Mouse (Mus musculus) gastrocnemius, adult 8-10 months (tissue): ENCODE measurements around the gene Zfp354a. TPM values are rescaled to one million over a fixed set of nuclear protein-coding genes. Genes with fewer than 3 reads are reported as not detected.

Source experiments
- total RNA-seq, 4 experiments: library from RNA; stranded (reverse); gene quantifications; 2 replicates each; pipeline ENCODE4 v1.2.4; 2022

The Zfp354a gene
- total RNA-seq, 4 experiments from 2014 or later = 3.3 to 4.7 (median 3.5) TPM

Other genes with a start within 250 kb of the Zfp354a start
- 1 to 10 TPM; 3.1 to 4.4 (median 3.6) TPM for gene Zfp354c, start 231.5 kb upstream of the Zfp354a start, total RNA-seq
- gene Zfp879, start 217.7 kb upstream of the Zfp354a start, total RNA-seq = 1 to 10 TPM; 2.1 to 2.4 (median 2.2) TPM
- gene Grm6, start 208.6 kb upstream of the Zfp354a start, total RNA-seq = not detected
- gene Zfp454, start 171.6 kb upstream of the Zfp354a start, total RNA-seq = 1 to 10 TPM; 1.8 to 2.1 (median 1.9) TPM
- 1 to 10 TPM; 3.8 to 4.8 (median 4.2) TPM for gene Zfp2, start 143.1 kb upstream of the Zfp354a start, total RNA-seq
- gene Zfp354b, start 127.6 kb upstream of the Zfp354a start, total RNA-seq = 1 to 10 TPM; 1.6 to 2.3 (median 2.2) TPM
- gene 4933414I15Rik, start 115.5 kb upstream of the Zfp354a start, total RNA-seq = not detected
- not detected for gene Prop1, start 105.5 kb upstream of the Zfp354a start, total RNA-seq
- not detected for gene Olfr1378, start 92.7 kb upstream of the Zfp354a start, total RNA-seq
- gene Olfr1377, start 77.3 kb upstream of the Zfp354a start, total RNA-seq = not detected
- not detected for gene Olfr51, start 55.7 kb upstream of the Zfp354a start, total RNA-seq
- not detected for gene Olfr54, start 45.0 kb upstream of the Zfp354a start, total RNA-seq
- gene Olfr1375, start 11.1 kb upstream of the Zfp354a start, total RNA-seq = not detected
- gene Gm12569, start 161.2 kb downstream of the Zfp354a start, total RNA-seq = not detected
- gene Clk4, start 202.5 kb downstream of the Zfp354a start, total RNA-seq = 10 to 100 TPM; 38.9 to 51.8 (median 45.9) TPM
- gene BC049762, start 203.8 kb downstream of the Zfp354a start, total RNA-seq = not detected
- 1 to 10 TPM in 1 of 4 experiments, under 1 TPM in 3; 0.82 to 1.6 (median 0.93) TPM for gene Col23a1, start 230.7 kb downstream of the Zfp354a start, total RNA-seq